Mouse (Mus musculus) telencephalon, adult 2 months (tissue): ENCODE results near the gene 2310011J03Rik.
A peak's percentile ranks its signal among the peaks of the same experiment; 100 is the strongest.

Experiments used
- DNase-seq: peaks from one replicate; pipeline ENCODE4 v3.0.0-alpha.2; 2011; ENCODE audit warnings: low read depth, low spot score

The 2310011J03Rik gene

DNA sequence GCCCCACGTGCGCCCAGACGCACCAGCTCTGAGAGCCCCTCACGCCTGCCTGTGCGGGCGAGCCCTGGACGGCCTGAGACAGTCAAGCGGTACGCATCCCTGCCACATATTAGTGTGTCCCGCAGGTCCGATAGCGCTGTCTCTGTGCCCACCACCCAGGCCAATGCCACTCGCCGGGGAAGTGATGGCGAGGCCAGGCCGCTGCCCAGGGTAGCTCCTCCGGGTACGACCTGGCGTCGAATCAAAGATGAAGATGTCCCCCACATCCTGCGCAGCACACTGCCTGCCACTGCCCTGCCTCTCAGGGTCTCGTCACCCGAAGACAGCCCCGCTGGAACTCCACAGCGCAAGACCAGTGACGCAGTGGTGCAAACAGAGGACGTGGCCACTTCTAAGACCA lies 5.0 kb downstream of the 2310011J03Rik start:
- no peak for DNase-seq

DNA sequence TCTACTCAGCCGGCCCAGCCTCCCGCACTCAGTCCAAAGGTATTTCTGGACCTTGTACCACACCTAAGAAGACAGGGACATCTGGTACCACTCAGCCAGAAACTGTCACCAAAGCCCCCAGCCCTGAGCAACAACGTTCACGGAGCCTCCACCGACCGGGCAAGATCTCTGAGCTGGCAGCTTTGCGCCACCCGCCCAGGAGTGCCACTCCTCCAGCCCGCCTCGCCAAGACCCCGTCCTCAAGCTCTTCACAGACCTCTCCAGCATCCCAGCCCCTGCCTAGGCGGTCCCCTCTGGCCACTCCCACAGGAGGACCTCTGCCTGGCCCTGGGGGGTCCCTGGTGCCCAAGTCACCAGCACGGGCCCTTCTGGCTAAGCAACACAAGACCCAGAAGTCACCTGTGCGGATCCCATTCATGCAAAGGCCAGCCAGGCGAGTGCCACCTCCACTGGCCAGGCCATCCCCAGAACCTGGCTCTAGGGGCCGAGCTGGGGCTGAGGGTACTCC lies 5.8 kb downstream of the 2310011J03Rik start:
- DNase-seq: no peak

DNA sequence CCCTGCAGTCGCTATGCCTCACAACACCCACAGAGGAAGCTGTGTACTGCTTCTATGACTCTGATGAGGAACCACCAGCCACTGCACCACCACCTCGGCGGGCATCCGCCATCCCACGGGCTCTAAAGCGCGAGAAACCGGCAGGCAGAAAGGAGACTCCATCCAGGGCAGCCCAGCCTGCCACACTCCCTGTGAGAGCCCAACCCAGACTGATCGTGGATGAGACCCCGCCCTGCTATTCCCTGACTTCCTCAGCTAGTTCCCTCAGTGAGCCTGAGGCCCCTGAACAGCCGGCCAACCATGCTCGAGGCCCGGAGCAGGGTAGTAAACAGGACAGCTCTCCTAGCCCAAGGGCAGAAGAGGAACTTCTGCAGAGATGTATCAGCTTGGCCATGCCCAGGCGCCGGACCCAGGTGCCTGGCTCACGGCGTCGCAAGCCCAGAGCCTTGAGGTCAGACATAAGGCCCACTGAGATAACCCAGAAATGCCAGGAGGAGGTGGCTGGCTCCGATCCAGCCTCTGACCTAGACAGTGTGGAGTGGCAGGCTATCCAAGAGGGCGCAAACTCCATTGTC lies 6.6 kb downstream of the 2310011J03Rik start:
- no peak for DNase-seq

DNA sequence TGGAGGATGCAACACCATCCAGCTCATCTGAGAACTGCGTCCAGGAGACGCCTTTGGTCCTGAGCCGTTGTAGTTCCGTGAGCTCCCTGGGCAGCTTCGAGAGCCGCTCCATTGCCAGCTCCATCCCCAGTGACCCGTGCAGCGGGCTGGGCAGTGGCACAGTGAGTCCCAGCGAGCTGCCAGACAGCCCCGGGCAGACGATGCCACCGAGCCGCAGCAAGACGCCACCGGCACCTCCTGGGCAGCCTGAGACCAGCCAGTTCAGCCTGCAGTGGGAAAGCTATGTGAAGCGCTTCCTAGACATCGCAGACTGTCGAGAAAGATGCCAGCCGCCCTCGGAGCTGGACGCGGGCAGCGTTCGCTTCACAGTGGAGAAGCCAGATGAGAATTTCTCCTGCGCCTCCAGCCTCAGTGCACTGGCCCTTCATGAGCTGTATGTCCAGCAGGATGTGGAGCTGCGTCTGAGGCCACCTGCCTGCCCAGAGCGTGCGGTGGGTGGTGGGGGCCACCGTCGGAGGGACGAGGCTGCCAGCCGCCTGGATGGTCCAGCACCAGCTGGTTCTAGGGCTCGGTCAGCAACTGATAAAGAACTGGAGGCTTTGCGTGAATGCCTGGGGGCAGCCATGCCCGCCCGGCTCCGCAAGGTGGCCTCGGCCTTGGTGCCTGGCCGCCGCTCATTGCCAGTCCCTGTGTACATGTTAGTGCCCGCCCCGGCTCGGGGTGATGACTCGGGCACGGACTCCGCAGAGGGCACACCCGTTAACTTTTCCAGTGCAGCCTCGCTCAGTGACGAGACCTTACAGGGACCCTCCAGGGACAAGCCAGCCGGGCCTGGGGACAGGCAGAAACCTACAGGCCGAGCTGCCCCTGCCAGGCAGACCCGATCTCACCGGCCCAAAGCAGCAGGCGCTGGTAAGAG lies 7.5 kb downstream of the 2310011J03Rik start:
- DNase-seq: no peak

DNA sequence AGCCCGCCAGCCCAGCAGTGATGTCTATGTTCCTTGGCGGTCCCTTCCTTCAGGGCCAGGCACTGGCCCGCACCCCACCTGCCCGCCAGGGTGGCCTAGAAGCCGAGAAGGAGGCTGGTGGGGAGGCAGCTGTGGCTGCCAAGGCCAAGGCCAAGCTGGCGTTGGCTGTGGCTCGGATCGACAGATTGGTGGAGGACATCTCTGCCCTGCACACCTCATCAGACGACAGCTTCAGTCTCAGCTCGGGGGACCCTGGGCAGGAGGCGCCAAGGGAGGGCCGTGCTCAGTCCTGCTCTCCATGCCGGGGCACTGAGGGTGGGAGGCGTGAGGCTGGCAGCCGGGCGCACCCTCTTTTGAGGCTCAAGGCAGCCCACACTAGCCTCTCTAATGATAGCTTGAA lies 8.8 kb downstream of the 2310011J03Rik start:
- DNase-seq: no peak

DNA sequence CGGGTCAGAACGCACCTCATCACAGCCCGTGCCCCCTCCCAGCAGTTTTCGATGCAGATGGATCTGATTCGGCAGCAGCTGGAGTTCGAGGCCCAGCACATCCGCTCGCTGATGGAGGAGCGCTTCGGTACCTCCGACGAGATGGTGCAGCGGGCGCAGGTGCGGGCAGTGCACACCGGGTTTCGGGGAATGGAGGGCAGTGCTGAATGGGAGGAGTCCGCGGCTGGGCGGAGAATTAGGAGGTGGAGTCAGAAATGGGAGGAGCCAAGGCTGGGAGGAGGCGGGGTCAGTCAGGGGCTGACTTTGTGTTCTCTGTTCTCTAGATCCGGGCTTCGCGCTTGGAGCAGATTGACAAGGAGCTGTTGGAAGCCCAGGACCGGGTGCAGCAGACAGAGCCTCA lies 15.5 kb downstream of the 2310011J03Rik start:
- DNase-seq: no peak

DNA sequence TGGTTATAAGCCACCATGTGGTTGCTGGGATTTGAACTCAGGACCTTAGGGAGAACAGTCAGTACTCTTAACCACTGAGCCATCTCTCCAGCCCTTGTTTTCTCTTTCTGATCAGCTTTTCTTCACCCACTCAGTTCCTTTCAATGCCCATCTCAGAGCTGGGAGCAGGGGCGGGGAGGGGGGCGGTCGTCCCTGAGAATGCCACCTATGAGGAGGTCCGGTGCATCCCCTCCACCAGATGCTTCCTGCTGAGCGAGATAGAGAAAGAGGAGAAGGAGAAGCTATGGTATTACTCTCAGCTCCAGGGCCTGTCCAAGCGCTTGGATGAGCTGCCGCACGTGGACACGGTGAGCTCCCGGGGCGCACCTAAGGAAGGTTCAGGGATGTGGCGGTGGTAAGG lies 15.9 kb downstream of the 2310011J03Rik start:
- DNase-seq: no peak

DNA sequence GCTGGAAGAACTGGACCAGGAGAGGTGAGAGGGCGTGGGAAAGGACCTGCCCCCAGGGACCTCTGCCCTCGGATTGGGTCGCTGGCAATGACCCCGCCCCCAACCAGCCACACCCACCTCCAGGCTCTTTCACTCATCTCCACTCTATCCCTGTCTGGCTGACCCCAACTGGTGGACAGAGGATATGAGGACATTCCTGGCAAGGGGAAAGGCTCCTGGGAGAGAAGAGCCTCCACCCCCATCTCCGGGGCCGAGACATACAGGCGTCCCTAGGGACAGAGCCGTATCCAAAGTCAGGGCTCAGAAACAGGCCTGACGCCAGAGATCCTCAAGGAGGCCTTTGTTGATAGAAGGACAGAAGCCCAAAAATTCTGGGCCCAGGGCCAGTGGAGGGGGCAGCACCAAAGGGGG lies 17.9 kb downstream of the 2310011J03Rik start:
- no peak for DNase-seq

DNA sequence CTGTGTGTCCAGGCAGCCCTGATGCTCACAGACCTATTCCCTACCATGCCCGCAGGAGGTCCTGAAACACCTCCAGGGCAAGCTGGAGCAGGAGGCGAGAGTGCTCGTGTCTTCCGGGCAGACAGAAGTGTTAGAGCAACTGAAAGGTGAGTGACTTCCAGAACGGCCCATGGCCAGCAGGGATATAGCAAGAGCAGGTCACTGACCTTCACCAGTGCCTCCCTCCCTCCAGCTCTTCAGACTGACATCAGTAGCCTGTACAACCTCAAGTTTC lies 18.3 kb downstream of the 2310011J03Rik start:
- no peak for DNase-seq

DNA sequence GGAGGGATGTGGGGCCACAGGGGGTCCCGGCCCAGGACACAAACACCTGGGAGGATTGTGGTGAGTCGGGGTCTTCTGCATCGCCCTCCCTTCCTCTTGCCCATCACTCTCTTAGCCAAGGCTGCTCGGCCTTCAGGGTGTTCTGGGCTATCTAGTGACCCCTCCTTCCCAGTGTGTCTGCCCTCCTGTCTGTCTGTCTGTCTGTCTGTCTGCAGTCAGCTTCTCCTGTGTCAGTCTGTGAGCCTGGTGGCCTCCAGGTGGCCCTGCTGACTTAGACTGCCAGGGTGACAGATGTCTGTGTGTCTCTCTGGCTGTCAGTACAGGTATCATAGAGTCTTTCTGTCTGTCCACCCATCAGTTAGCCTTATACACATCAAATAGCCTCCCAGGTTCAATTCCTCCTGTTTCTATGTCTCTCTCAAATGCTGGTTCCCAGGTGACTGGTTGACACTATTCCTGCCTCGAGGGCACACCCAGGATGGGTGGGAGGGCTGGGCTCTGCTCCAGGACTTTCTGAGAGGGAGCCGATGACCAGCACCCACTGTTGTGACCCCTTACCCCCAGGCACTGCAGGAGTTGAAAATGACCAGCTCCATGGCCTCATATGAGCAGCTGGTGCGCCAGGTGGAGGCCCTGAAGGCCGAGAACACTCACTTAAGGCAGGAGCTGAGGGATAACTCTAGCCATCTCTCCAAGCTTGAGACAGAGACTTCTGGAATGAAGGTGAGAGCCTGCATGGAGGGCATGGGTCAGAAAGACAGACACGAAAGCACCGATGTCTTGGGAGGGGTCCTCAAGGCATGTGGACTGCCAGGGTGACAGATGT lies 18.9 kb downstream of the 2310011J03Rik start:
- no peak for DNase-seq

DNA sequence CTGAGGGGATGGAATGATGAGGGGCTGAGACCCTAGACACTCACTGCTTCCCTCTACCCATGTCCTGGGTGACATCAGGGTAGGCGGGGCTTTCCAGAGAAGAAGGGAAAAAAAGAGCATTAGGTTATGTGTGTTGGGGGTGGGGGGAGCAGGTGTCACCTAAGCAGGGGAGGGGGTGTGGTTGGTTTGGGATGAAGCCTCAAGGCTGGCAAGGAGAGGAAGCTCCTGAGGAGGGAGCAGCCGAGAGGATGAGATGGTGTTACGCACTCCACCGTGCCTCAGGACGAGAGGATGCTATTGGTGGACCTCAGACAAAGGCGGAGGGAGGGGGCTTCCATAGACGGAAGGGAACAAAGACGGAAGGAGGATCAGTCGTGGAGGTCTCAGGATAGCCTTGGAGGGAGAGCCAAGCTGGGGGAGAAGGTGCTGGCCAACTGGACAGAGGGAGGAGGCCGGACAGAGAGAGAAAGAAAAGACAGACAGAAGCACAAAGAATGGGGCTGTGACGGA lies 19.6 kb downstream of the 2310011J03Rik start:
- no peak for DNase-seq

DNA sequence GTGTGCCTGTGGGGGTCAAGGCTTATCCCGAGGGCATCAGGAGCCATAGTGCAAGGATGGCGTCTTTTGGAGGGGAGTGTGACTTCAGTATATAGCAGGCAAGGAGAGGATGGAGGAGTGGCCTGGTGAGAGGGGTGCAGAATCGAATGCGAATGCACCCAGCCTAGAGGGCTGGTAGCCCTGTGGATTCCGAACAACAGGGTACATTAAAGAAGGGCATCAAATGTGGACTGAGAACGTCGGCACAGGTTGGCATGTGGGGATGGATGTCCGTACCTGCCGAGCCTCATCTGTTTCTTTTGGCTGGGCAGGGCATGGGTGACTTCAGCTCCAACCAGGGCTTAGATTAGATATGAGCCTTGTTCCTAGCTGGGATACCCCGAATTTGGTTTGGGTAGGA lies 20.5 kb downstream of the 2310011J03Rik start:
- DNase-seq: no peak

DNA sequence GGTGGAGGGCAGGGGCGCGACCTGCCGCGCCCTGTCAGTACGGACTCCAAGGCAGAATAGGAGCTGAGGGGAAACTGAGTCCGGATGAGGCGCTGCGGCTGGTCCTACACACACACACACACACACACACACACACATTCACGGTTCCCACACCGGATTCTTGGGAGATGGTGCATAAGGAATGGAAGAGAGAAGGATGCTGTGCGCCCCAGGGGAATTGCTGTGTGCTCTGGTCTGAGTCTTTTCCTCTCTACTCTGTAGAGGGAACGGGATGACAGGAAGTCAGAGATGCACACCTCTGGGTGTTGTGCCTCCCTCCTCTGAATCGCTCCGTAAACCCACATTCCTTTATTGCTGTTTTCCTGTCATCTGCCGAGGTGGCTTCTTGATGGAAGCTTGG lies 21.0 kb downstream of the 2310011J03Rik start:
- no peak for DNase-seq

DNA sequence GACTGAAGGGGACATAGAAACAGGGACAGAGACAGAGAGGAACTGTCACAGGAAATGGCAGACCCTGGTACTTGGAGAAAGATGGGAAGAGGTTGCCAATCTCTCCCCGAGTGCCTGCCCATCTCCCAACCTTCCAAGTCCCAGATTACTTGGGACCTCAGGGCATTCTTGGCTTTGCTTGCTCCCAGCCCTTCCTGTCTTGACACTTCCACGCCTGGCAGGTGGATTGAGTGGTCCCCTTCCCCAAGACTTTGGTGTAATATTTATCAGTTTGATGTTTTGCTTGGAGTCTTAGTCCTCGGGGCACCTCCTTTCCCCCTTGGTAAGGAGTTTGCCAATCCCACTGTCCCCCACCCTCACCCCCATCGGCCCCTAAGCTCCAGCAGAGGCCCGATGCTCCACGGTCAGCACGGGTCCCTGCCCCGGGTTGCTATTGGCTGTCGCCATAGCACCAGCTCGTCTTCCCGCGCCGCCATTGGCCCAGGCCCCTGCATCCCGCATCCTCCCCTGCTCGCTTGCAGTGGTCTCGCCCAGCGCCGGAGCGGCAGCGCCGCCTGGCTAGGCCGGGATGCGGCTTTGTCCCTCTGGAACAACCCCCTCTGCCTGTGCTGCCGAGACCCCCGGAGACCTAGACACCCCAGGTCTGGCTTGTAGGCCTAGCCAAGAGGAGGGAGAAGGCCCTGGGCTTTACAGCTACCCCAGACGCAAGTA lies 21.6 kb downstream of the 2310011J03Rik start:
- DNase-seq: peak; percentile 90

DNA sequence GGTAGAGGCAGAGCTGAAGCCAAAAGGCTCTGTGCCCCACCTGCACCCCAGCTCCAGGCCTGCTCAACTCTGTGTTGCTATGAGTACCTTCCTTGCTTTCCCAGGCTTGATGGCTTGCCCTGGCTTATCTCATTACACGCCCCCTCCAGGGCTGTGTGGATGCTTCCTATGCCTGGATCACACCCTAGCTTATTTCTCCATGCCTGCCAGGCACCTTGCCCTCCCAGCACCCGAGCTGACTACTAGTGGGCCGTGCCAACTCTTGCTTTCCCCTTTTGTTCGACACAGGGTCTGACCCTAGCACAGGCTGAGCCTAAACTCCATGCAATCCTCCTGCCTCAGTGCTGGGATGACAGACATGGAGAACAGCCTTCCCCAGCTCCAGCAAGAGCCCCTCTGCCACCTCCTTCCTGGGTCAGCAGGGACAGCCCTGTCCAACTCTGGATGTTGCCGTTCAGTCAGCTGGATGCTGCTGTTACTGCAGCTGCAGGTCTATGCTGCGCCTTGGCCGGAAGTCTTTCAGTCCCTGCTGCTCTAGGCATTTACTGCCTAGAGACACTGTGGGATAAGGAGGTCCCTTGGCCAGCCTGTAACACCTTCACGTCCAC lies 22.7 kb downstream of the 2310011J03Rik start:
- no peak for DNase-seq

DNA sequence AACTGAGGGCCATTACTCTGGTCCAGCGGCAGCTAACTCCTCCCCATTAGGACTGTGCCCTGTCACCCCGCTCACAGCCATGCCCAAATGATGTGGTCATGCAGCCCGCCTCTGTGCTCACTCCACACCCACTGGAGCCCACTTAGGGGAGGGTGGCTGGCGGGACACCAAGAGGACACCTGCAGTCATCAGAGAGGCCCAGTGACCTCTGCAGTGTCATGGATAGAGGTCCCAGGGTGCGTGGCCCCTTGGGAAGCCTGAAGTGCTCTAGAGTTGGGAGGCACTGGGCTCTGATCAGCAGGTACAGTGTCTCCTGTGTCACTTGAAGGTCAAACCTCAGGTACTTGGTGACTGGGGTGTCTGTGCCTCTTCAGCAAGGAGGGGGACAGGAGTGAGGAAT lies 23.5 kb downstream of the 2310011J03Rik start:
- no peak for DNase-seq

DNA sequence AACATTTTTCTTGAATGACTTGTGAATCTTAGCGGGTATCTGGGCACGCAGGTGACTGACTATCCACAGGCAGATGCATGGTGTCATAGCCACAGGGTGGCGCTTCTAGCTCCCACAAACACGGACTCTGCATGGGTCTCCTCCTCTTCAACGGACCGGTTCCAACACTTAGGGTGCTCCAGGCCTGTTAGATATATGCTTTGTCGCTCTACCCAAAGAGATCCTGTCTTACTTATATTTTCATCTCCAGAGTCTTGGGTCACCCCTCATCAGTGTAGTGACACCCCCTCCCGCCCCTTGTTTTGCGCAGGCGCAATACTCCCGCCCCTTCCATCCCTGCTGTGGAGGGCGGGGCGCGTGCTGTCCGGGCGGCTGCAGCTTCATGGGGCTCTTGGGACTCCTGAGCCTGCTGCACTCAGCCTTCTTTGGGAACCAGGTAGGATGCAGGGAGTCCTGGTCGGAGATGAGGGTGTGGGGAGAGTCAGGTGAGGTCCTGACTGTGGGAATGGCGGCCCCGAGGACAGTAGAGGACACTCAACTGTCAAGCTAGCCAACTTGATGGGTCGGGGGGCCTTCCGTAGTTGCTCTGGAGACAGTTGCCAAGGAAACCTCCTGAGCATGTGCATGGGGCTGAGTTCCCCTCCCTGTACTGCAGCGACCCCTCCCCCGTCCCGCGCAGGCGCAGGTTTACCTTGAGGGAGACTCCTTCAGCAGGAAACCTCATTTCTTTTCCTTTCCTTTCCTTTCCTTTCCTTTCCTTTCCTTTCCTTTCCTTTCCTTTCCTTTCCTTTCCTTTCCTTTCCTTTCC lies 24.5 kb downstream of the 2310011J03Rik start, which contains the start of gene Apc2:
Apc2 (plus strand) TSS at position 360 of the 808 bp plus-strand sequence.
- peak; percentile 64 for DNase-seq

DNA sequence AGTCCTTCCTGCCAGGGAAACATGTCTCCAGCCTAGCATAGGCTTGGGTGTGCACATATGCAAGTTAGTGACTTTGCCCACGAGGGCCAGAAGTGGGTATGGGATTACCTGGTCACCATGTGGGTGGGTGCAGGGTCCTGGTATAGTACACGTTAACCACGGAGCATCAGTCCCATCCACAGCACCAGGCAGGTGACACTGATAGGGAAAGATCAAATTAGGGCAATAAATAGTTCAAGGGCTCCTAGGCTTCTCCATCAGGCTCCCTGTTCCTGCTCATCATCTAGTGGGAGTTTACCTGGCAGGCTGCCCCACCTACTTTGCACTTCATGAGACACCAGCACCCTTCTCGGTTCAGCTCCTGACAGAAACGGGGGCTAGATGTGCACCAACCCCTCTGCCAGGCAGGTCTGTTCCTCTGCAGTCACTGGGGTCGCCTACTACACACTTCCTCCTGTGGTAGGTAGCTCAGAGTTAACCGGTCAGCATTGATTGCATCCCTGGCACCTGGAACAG lies 25.5 kb downstream of the 2310011J03Rik start:
- DNase-seq: no peak

DNA sequence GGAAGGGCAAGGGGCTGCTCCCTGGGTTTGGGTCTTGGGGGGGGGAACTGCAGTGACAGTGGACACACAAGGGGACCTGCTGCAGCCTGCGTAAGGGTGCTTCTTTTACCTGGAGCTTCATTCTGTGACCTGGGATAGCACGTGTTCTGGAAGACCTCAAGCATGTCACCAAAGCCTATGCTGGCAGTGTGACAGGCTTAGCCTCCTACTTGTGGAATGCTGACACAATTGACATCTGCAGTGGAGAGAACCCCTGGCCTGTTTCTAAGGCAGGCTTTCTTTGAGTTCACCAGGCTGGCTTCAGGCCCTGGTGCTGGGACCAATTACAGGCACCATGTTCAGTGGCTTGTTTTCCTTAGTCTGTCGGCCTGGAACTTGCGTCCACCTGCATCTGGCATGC lies 26.0 kb downstream of the 2310011J03Rik start:
- DNase-seq: no peak

DNA sequence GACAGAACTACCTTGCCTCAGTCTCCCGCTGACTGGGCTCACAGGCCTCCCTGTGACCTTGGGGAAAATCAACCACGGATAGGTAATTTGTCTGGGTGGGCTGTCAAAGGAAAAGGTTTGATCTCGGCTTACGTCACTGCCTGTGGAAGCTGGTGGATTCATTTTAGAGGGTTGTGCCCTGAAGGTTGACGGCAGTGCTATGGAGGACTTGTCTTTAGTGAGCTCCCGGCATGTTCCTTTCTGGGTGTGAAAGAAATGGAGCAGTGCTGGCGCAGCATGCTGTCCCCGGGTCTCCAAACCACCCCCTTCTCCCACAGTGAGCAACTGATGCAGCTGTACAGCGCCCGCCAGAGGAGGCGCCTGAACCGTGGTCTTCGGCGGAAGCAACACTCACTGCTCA lies 27.0 kb downstream of the 2310011J03Rik start:
- DNase-seq: no peak
